Mouse (Mus musculus) limb, embryonic 10.5 days (tissue): ENCODE measurements at regions not wholly inside any gene's neighbourhood (a gene's known extent, or its start where the extent isn't known, plus 50 kb on each side); places are given as distances from the start of the nearest gene placed in this dataset.

Source experiments
- DNase-seq: peaks from one replicate; pipeline ENCODE4 v3.0.0-alpha.2; 2017; ENCODE audit warnings: low spot score
- H3K27ac ChIP-seq: fragments of 300-500 bp; sonication (generic); 2 replicates; pipeline ENCODE4 v1.5.1; 2016; ENCODE audit warnings: mild to moderate bottlenecking
- H3K27me3 ChIP-seq: fragments of 300-500 bp; sonication (generic); 2 replicates; pipeline ENCODE4 v1.6.1; 2016; ENCODE audit warnings: low read depth, mild to moderate bottlenecking; ENCODE audit not compliant: poor library complexity, severe bottlenecking
- H3K36me3 ChIP-seq: fragments of 300-500 bp; sonication (generic); 2 replicates; pipeline ENCODE4 v1.6.1; 2016; ENCODE audit warnings: mild to moderate bottlenecking, moderate library complexity
- H3K4me1 ChIP-seq: fragments of 300-500 bp; sonication (generic); 2 replicates; pipeline ENCODE4 v1.6.1; 2016
- H3K4me3 ChIP-seq: fragments of 300-500 bp; sonication (generic); 2 replicates; pipeline ENCODE4 v1.5.1; 2016; ENCODE audit warnings: mild to moderate bottlenecking, moderate library complexity
- H3K9me3 ChIP-seq: fragments of 300-500 bp; sonication (generic); replicated peaks from 2 replicates; pipeline ENCODE4 v1.6.1; 2016; ENCODE audit warnings: mild to moderate bottlenecking
- WGBS: fragments of 180-500 bp; shearing (Covaris S2); methylation state at CpG from one replicate; pipeline ENCODE4 v1.1.7; 2016; 5-methylcytosine and 5-hydroxymethylcytosine counted together

DNA sequence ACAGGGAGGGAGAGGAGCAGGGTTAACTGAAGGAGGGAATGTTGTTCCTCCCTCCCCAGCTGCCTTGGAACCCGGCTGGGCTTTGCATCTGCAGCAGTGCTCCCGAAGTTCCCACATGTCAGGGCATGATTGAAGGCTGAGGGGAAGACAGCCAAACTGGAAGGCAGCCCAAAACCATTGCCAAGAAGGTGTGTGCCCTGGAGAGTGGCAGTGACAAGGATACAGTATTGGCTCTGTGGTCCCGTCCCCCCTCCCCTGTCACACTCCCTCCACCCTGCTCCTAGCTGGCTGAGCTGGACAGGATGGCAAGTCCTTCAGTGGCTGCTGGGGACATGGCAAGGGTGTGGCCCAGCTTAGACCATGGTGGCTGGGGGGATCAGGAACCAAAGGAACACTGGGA is 79.1 kb downstream of the Cyp26b1 start:
- 36% methylated on average over 3 of the region's 3 CpGs for WGBS
- DNase-seq = no peak
- H3K4me3 ChIP-seq = no peak overlapping the region
- no peaks in the 10 kb centered on the region for H3K36me3 ChIP-seq
- no peaks in the 10 kb centered on the region for H3K27me3 ChIP-seq
- H3K27ac ChIP-seq = no peak overlapping the region
- H3K4me1 ChIP-seq = peaks cover 7% of the 10 kb centered on the region; the same call in 1 of the 2 replicates
- no peaks in the 10 kb centered on the region for H3K9me3 ChIP-seq

DNA sequence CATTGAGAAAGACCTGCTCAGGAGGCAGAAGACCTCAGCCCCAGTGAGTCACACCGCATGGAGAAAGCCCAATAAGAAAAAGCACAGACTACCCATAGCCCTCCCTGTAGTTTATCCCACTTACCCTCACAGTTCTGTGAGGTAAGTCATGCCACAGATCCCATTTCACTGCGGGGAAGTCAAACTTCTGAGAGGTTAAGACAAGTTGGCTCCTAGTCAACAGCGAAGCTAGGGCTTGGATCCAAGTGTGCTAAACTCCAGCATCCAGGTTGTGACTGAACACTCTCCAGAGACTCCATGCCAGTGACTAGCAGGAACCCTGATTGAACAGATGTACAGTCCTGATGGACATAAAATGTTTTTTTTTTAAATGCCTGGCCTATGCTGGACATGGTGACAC is 85.1 kb downstream of the Cyp26b1 start:
- H3K4me3 ChIP-seq = no peak overlapping the region
- H3K27ac ChIP-seq = no peak overlapping the region
- H3K9me3 ChIP-seq = no peaks in the 10 kb centered on the region
- no peak for DNase-seq
- peaks cover 13% of the 10 kb centered on the region for H3K4me1 ChIP-seq
- 93% methylated on average over 3 of the region's 3 CpGs for WGBS
- H3K36me3 ChIP-seq = no peaks in the 10 kb centered on the region
- H3K27me3 ChIP-seq = no peaks in the 10 kb centered on the region

DNA sequence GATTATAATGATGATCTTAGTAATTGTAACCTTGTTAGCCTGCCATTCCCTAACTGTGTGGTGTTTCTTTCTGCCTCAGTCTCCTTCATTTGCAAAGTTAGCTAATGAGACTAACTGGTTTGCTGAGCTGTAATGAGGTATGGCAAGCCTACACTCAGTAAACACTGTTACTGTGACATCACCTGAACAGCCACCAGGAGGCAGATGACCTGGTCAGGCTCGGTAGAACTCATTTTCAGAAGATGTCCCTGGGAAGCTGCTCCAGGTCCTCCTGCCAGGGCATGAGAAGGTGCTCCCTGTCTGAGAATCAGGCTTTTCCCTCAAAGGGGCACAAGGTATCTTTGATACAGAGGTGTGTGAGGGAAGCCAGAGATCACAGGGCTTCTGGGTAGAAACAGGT is 87.0 kb downstream of the Cyp26b1 start:
- H3K27me3 ChIP-seq = no peaks in the 10 kb centered on the region
- H3K36me3 ChIP-seq = no peaks in the 10 kb centered on the region
- H3K4me3 ChIP-seq = no peak overlapping the region
- H3K4me1 ChIP-seq = peaks cover 14% of the 10 kb centered on the region
- no peak overlapping the region for H3K27ac ChIP-seq
- no peak for DNase-seq
- no peaks in the 10 kb centered on the region for H3K9me3 ChIP-seq
- WGBS = 23% methylated on average over 1 of the region's 1 CpGs

DNA sequence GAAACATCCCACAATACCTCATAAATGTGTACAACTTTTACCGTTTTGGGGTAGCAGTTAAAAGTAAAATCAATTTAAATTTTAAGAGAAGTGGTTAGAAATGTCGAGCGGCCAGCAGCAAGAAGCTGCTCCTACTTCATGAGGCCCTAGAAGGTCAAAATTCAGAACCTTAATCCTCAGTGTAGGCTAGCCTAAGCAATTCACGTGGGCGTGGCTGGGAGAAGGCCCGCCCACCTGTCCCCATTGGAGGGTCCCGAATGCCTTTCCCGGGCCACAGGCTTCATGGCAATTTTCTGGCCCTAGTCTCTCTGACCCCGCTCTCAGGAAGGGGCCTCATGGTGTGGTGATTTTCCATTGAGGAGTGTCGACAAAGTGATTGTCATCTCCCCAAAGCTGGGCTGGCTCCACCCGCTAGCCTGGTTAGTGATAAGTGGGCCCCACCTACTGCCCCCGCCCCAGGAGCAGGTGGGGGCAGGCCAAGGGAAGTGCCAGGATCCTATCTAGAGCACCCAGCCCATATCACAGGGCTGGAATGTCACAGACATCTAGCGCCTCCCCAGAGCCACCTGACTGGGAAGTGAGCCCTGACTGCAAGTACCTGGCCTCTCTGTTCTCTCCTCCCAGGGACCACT is 93.3 kb downstream of the Cyp26b1 start:
- peaks cover 13% of the 10 kb centered on the region for H3K4me1 ChIP-seq
- H3K9me3 ChIP-seq = no peaks in the 10 kb centered on the region
- no peaks in the 10 kb centered on the region for H3K36me3 ChIP-seq
- H3K27me3 ChIP-seq = 0 out of 2 replicates have a peak, but pooled peaks cover 7% of the 10 kb centered on the region
- H3K27ac ChIP-seq = no peak overlapping the region
- no peak overlapping the region for H3K4me3 ChIP-seq
- 44% methylated on average over 13 of the region's 13 CpGs for WGBS
- DNase-seq = no peak

DNA sequence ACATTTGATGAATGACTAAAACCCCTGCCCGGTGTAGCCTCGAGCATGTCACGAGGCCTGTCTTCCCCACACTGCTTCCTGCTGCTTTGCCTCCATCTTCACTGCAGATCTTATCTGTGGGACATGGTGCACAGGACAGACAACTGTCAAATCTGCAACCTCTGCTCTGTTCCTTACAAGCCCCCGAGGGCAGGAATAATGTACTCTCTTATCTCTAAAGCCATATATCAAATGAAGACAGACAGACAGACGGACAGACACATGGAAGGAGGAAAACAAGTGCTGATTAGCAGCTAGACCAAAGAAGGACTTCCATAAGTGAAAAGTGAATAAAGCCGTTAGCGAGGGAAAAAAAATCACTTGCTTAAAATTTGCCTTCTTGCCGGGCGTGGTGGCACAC is 95.6 kb downstream of the Cyp26b1 start:
- 68% methylated on average over 9 of the region's 9 CpGs for WGBS
- no peaks in the 10 kb centered on the region for H3K36me3 ChIP-seq

DNA sequence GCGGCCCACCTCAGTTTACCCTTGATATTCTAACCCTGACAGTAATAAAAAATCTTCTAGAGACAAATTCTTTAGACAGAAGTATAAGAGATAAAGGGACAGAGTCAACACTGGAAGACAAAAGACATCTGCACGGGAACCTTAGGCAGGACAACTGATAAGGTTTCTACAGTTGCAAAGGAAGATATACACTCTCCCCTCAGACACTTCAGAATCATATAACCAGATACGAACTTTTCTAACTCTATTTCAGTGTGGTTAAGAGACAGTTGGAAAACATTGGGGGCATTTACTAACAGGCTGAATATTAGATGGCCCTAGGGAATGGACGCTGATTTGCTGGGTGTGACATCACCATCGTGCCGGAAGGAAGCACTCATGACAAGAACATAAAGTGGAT is 100.0 kb downstream of the Cyp26b1 start:
- Histone ChIP-seq H3K36me3 (no peaks in the 10 kb centered on the region), H3K27me3 (no peaks in the 10 kb centered on the region), H3K27ac (no peak overlapping the region), H3K9me3 (no peaks in the 10 kb centered on the region), H3K4me3 (no peak overlapping the region), H3K4me1 (peaks cover 6% of the 10 kb centered on the region; the same call in 1 of the 2 replicates)
- 90% methylated on average over 6 of the region's 6 CpGs for WGBS
- DNase-seq = no peak

More for the DNA sequence above, 95.6 kb downstream of the Cyp26b1 start:
- DNase-seq = no peak
- Histone ChIP-seq H3K27me3 (0 out of 2 replicates have a peak, but pooled peaks cover 7% of the 10 kb centered on the region), H3K9me3 (no peaks in the 10 kb centered on the region), H3K27ac (no peak overlapping the region), H3K4me3 (no peak overlapping the region), H3K4me1 (peaks cover 8% of the 10 kb centered on the region; the same call in 1 of the 2 replicates)

DNA sequence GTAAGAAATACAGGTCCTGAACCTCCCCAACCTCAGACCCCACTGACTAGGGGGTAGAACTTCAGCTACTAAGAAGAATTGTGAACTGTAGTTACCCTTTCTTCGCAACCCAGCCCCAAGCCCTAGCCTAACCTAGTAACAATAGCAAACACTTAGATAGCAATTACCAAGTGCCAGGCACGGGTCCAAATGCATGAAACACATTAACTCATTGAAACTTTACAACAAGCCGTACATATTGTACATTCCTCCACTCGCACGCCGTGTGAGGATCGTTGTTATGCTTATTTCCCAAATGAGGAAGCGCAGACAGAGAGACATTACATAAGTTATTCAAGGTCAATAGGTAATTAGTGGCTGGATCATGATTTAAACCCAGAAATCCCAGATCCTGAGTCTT is 100.5 kb downstream of the Cyp26b1 start:
- 89% methylated on average over 8 of the region's 8 CpGs for WGBS
- no peaks in the 10 kb centered on the region for H3K36me3 ChIP-seq
- no peaks in the 10 kb centered on the region for H3K9me3 ChIP-seq
- H3K4me3 ChIP-seq = no peak overlapping the region
- no peak for DNase-seq
- no peak overlapping the region for H3K27ac ChIP-seq
- no peaks in the 10 kb centered on the region for H3K27me3 ChIP-seq
- H3K4me1 ChIP-seq = peaks cover 10% of the 10 kb centered on the region; the same call in 1 of the 2 replicates

DNA sequence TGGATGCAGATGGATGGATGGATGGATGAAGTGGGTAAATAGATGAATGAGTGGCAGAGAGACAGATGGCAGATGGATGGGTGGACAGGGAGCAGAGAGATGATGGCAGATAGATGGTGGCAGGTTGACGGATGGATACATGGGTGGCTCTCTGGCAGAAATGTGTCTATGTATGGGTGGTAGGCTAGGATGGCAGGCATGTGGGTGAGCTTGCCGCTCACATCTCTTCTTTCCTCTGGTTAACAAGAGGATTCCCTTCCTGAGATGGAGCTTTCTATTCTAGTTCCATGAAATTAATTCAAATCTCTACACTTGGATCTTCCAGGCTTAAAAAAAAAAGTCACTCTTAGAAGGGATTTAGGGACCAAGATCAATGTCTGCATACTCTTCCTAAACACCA is 101.1 kb downstream of the Cyp26b1 start:
- Histone ChIP-seq H3K27me3 (no peaks in the 10 kb centered on the region), H3K4me1 (peaks cover 10% of the 10 kb centered on the region; the same call in 1 of the 2 replicates), H3K27ac (no peak overlapping the region), H3K4me3 (no peak overlapping the region), H3K9me3 (no peaks in the 10 kb centered on the region), H3K36me3 (no peaks in the 10 kb centered on the region)
- 90% methylated on average over 2 of the region's 2 CpGs for WGBS
- DNase-seq = no peak

DNA sequence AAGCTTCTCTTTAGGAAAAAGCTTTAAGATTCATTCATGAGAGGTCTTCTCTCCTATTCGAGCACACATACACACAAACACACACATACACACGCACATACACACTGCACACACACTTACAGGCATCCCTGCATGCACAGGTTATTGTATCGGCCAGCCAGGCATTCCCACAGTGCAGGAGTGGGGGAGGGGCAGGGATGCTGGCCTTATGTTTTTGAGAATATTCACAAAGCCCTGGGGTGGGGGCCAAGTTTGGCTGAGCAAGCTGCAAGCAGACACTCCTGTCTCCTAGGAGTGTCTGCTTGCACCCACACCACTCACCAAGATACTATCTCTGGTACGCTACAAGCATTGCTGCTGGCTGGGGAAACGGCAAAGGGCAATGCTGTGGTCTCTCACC is 102.6 kb downstream of the Cyp26b1 start:
- H3K27me3 ChIP-seq = no peaks in the 10 kb centered on the region
- no peak overlapping the region for H3K4me3 ChIP-seq
- no peak overlapping the region for H3K27ac ChIP-seq
- H3K9me3 ChIP-seq = no peaks in the 10 kb centered on the region
- H3K36me3 ChIP-seq = no peaks in the 10 kb centered on the region
- WGBS = 80% methylated on average over 5 of the region's 5 CpGs
- no peak for DNase-seq
- H3K4me1 ChIP-seq = peaks cover 10% of the 10 kb centered on the region; the same call in 1 of the 2 replicates

DNA sequence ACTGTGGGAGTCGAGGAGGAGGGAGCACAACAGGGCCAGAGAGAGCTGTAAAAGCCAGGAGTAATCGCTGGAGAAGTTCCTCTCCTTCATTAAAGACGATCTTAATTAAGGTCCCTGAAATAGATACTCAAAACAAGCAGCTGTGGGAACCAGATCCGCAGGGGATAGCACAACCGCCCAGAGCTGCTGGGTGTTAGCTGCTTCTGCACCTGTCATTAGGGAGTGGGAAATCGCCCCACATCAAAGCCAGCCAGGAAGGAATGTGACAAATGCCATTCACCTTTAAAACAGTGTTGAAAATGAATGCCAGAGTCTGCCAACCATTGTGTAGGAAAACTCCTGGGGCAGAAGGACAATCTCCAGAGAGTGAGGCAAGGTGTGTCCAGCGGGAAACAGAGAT is 112.5 kb downstream of the Cyp26b1 start:
- no peak for DNase-seq
- WGBS = 32% methylated on average over 7 of the region's 7 CpGs
- Histone ChIP-seq H3K4me1 (peaks cover 24% of the 10 kb centered on the region), H3K9me3 (no peaks in the 10 kb centered on the region), H3K27ac (no peak overlapping the region), H3K4me3 (no peak overlapping the region), H3K36me3 (no peaks in the 10 kb centered on the region), H3K27me3 (peaks cover 5% of the 10 kb centered on the region)

DNA sequence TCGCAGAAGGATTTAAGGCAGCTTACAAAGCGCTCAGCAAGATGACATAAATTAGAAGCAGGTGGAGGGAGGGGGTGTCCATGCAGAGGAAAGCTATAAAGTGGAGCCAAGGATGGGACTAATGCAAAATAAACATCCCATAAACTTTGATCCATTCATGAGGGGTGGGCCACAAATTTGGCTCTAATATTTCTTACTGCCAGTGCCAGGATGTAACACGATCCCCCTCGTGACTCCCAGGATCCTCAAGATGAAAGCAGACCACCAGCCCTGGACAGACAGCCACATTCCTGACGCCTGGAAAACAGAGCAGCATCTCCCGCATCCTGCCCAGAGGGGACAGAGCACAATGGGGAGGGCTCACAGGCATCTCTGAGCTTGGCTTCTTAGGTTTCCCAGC is 116.6 kb downstream of the Cyp26b1 start:
- no peaks in the 10 kb centered on the region for H3K9me3 ChIP-seq
- H3K27ac ChIP-seq = no peak overlapping the region
- no peak overlapping the region for H3K4me3 ChIP-seq
- 12% methylated on average over 6 of the region's 6 CpGs for WGBS
- no peaks in the 10 kb centered on the region for H3K36me3 ChIP-seq
- H3K27me3 ChIP-seq = peaks cover 5% of the 10 kb centered on the region
- DNase-seq = no peak
- H3K4me1 ChIP-seq = peaks cover 27% of the 10 kb centered on the region

DNA sequence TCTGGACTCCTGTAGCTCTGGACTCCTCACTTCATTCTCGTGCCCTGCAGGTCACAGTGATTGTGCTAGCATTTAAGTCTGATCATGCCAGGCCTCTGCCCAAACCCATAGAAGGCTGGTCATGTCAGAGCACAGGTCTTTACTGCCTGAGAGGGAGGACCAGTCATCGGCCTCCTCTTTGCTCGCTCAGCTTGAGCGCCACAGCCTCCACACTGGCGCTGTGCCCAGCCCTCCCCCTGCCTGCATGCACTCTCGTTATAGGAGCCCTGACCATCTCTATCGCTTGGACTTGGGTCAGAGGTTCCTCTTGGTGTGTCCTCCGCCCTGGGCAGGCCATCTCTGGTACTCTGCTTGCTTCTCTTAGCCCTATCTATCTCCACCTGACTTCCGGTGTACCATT is 117.2 kb downstream of the Cyp26b1 start:
- H3K27ac ChIP-seq = peak overlapping the region; percentile 37; the same call in 1 of the 2 replicates
- no peak for DNase-seq
- no peak overlapping the region for H3K4me3 ChIP-seq
- peaks cover 25% of the 10 kb centered on the region for H3K4me1 ChIP-seq
- WGBS = 66% methylated on average over 9 of the region's 9 CpGs
- H3K27me3 ChIP-seq = peaks cover 5% of the 10 kb centered on the region
- no peaks in the 10 kb centered on the region for H3K36me3 ChIP-seq
- no peaks in the 10 kb centered on the region for H3K9me3 ChIP-seq

DNA sequence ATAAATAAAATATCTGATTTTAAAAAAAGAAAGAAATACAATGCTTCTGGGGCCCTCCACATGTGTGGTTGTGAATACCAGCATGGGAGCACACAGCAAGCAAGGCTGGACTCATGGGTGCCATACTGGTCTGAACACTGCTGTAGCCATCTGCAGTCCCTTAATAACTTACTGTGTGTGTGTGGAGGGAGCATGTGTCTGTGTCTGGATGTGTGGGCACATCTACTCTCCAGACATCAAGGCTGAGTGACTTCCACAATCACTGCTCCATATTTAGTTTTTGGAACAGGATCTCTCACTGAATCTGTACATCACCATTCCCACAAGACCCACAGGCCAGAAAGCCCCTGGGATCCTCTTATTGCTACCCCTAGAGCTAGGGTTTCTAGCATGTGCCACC is 118.9 kb downstream of the Cyp26b1 start:
- peaks cover 20% of the 10 kb centered on the region for H3K4me1 ChIP-seq
- peaks cover 5% of the 10 kb centered on the region for H3K27me3 ChIP-seq
- no peaks in the 10 kb centered on the region for H3K36me3 ChIP-seq
- no peak for DNase-seq
- no peak overlapping the region for H3K27ac ChIP-seq
- no peaks in the 10 kb centered on the region for H3K9me3 ChIP-seq
- H3K4me3 ChIP-seq = no peak overlapping the region

DNA sequence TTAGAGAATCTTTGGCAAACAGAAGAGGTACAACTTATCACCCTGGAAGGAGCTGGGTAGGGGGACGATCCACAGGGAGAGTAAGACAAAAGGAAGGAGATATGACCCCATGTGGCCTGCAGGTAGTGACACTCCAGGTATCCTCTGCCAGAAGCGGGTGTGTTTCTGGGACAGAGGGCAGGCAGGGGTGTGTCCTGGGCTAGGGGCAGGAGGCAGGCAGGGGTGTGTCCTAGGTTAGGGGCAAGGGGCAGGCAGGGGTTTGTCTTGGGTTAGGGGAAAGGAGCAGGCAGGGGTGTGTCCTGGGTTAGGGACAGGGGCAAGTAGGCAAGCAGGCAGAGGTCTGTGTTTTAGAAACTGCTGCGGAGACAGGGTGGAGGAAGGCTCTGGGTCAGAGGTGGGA is 120.5 kb downstream of the Cyp26b1 start:
- Histone ChIP-seq H3K27me3 (no peaks in the 10 kb centered on the region), H3K27ac (no peak overlapping the region; the same call in 1 of the 2 replicates), H3K9me3 (no peaks in the 10 kb centered on the region), H3K4me1 (peaks cover 20% of the 10 kb centered on the region), H3K4me3 (no peak overlapping the region), H3K36me3 (no peaks in the 10 kb centered on the region)
- 65% methylated on average over 3 of the region's 3 CpGs for WGBS
- DNase-seq = no peak
